Mouse (Mus musculus) heart, adult 8-10 months (tissue): ENCODE measurements around the gene Ttc38. TPM values are rescaled to one million over a fixed set of nuclear protein-coding genes. Genes with fewer than 3 reads are reported as not detected.
"Not testable (repeated sequence)": the region's sequence is repeated elsewhere in the genome, so short reads cannot be mapped to it uniquely, and the experiment has no call there.

Experiments
- DNase-seq: peaks from one replicate; pipeline ENCODE4 v3.0.0; 2022; ENCODE audit warnings: low spot score
- total RNA-seq, 4 experiments: library from RNA; stranded (reverse); gene quantifications; 2 replicates each; pipeline ENCODE4 v1.2.4; 2022

The Ttc38 gene
- total RNA-seq, 4 experiments from 2014 or later: 17.9 to 22.2 (median 19.6) TPM

- DNase-seq: no peak
Observed at GRCm38 (mm10) chr15:85822011-85822359, 10.1 kb upstream of the Ttc38 start.

DNA sequence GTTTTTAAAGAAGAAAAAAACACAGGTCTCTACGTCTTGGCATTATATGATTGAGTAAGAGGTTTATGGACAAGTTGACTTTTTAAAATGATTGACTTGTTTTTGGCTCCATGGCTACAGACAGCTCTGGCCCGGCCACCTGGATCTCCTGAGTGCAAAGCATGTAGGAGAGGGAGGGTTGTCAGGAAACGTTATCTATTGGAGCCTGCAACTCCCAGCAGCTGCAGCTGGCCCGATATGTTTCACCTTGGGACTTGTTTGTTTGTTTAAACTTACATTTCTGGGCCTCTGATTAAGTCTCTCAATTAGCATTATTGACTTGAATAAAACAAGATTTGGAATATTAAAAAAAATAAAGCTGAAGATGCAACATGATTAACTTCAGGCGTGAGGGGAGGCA lies 5.4 kb upstream of the Ttc38 start:
- DNase-seq: no peak

DNA sequence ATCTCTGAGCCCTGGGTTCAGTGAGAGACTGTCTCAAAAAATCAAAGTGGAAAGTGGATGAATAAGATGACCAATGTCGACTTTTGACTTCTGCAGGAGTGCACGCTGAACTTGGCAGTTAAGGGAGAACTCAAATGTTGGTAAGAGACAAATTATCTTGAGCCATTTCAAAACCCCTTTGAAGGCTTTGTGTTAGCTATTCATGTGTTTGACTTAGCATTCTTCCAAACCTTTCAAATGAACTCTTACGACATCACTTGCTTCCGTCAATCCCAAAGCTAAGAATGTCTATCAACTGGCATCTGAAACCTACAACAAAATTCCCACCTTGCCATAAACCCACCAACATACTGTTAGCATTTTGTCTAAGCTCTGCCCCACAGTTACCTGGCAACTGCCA lies 4.0 kb upstream of the Ttc38 start:
- no peak for DNase-seq

DNA sequence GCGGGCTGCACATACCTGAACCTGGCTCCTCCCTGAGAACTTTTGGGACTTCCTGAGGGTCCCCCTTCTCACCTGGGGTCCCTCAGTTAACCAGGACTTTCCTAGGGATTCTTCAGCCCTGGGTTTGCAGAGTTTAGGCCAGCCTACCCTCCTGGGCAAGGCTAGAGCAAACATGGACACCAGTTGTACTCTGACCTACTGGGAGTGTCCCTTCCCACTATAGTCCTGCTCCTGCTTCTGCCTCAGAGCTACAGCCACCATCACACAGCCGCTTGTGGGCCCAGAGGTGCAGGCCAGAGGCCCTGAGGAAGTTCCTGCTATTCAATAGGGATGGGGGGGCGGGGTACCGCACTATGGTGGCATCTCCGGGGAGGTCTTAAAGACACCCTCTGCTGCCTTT lies 2.6 kb upstream of the Ttc38 start:
- no peak for DNase-seq

- DNase-seq: no peak
Observed at GRCm38 (mm10) chr15:85832599-85832998, 493 bp downstream of the Ttc38 start.

DNA sequence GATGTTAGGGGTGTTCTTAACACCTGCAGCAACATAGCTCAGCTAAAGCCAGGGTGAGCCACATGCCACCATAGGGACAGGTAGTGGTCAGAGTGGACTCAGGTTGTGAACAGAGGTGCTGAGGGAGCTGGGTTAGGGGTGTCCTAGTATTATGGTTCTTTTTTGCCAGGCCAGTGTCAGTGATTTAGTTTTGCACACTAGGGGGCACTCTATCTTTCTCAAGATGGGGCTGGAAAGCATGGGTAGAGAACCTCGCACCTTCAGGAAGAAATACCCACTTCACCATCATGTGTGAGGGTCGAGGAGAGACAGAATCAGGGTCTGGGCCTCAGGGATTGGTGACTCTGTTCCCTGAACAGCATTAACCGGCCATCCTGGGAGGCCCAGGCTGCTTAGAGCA lies 3.2 kb downstream of the Ttc38 start:
- no peak for DNase-seq

GRCm38 (mm10) chr15:85836887-85837286 lies 4.8 kb downstream of the Ttc38 start:
- no peak for DNase-seq

GRCm38 (mm10) chr15:85840983-85841382 lies 8.9 kb downstream of the Ttc38 start:
- no peak for DNase-seq

DNA sequence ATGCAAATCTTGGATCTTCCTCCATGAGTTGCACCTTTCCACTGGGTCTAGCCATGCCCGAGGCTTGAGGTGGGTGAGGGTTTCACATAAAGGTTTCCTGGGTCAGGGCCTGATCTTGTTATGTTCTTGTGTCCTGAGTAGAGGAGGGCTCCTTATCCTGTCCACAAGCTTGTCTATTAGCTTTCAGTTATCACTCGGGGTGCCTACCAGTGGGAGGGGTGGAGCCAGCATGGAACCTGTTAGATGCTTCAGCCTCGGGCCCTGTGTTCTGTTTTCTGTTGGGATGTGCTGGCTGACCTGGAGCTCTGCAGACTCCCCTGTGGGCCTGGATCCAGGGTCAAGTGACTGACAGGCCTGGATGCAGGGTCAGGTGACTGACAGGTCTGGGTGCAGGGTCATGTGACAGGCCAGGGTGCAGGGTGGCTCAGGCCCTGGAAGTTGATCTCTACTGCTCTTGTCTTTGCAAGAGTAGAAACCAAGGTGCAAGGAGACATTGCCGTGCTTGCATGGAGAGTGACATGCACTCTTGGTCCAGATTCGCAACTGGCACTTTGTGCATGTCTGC lies 9.8 kb downstream of the Ttc38 start:
- DNase-seq: no peak

GRCm38 (mm10) chr15:85845071-85845470 lies 13.0 kb downstream of the Ttc38 start:
- no peak for DNase-seq

GRCm38 (mm10) chr15:85851656-85852392 lies 19.7 kb downstream of the Ttc38 start:
- no peak for DNase-seq

GRCm38 (mm10) chr15:85858980-85859489 lies 26.9 kb downstream of the Ttc38 start:
- DNase-seq: no peak

GRCm38 (mm10) chr15:85859490-85860031 lies 27.5 kb downstream of the Ttc38 start, which contains the start of gene Gtse1:
Gene Gtse1, plus strand, starts transcription at chr15:85859745.
- peak; percentile 97 for DNase-seq

- not testable (repeated sequence) for DNase-seq
Observed at GRCm38 (mm10) chr15:85865913-85866312, 33.8 kb downstream of the Ttc38 start.

DNA sequence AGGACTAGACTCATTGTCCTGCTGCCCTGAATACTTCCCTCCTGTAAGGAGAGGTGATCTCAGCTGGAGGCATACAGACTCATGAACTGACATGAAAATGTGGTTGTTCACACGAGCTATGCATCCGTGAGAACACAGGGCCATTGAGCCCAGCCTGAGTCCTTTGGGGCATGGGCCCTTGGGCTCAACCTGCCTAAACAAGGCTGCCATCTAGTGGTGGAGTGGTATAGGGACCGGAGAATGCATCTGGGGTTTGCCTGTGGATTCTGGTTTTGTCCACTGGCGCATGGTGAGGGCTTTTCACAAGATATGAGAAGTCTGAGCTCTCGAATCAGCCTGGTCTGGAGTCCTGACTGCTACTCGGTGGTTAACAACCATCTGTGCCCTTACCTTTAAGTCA lies 35.6 kb downstream of the Ttc38 start:
- peak; percentile 79 for DNase-seq

GRCm38 (mm10) chr15:85877336-85877735 lies 45.2 kb downstream of the Ttc38 start:
- DNase-seq: no peak

- peak; percentile 87 for DNase-seq
Observed at GRCm38 (mm10) chr15:85878848-85879497, 46.9 kb downstream of the Ttc38 start, which contains the start of gene Trmu. Gene Trmu, plus strand, starts transcription at chr15:85879312.

GRCm38 (mm10) chr15:85879498-85879895 lies 47.4 kb downstream of the Ttc38 start:
- no peak for DNase-seq

DNA sequence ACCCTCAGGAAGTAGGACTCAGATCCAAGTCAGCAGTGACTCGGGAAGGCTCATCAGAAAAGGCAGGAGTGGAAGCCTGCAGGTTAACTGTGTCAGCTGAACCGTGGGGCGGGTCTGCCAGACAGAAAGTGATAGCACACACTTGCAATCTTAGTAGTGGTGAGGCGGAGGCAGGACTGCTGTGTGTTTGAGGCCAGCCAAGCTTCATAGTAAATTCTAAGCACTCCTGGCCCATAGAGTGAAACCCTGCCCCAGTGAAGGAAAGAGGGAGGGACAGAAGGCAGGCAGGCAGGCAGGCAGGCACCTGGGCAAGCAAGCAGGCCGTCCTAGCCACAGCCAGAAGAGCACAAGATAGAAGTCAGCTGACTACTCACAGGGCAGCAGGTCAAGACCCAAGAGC lies 53.5 kb downstream of the Ttc38 start:
- no peak for DNase-seq

DNA sequence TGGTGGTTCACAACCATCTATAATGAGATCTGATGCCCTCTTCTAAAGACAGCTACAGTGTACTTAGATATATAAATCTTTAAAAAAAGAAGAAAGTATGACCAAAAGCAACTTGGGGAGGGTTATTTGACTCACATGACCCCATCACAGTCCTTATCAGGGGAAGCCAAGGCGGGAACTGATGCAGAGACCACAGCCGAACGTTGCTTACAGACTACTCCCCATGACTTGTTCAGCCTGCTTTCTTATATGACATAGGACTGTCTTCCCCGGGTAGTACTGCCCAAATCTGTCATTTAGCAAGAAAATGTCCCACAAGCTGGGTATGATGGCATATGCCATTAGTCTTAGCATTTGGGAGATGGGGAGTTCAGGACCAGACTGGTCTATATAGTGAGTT lies 57.1 kb downstream of the Ttc38 start:
- DNase-seq: no peak

GRCm38 (mm10) chr15:85891971-85892370 lies 59.9 kb downstream of the Ttc38 start:
- DNase-seq: no peak

DNA sequence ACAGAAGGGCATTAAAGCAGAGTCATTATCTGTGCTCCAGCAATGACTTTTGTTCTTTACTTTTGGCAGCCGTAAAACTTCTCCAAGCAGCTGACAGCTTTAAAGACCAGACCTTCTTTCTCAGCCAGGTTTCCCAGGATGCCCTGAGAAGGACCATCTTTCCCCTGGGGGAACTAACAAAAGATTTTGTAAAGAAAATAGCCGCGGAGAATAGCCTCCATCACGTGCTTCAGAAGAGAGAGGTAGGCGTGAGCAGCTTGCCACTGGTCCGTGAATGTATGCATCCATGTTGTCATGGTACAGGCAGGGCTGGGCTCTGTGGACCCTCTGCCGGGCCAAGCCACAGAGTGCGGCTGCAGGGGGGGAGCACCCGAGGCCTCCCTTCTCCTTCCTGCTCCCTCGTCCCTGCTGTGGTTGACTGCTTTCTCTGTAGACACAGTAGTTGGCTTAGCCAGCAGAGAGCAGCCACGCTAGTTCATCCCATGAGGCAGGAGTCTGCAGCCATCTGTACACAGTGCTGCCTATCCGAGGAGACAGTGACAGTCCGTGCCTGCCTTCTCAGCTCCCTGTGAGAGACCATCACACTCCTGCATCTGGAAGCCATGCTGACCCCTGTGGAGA lies 60.5 kb downstream of the Ttc38 start:
- no peak for DNase-seq
